Mouse (Mus musculus): ENCODE measurements at regions not wholly inside any gene's neighbourhood (a gene's known extent, or its start where the extent isn't known, plus 50 kb on each side); places are given as distances from the start of the nearest gene placed in this dataset.

DNA sequence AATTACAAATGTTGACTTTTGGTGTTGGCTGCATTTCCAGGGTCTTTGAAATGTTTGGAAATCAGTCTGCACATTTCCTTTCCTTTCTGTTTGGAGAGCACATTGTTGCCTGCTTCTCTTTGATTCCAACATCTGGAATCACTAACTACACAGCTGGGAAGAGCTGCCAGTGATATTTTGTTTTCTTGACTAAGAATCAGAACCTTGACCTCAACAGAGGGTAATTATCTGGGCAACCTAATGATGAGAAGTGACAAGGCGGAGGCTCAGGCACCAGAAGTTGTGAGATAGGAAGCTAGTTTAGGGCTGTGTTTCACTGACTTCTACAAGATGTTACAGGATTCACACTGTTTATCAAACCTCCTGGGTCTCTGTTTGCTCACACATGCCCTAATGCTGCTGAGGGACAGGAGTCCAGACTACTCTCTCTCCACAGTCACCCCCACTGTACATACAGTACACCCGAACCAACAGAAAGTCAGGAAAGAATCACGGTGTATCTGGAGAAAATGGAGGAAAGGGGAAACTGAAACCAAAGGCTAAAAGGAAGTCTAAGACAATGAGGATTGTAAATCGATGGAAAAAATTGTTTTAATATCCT is 359.8 kb downstream of the Rnd3 start:
- no peak for DNase-seq (ENCODE audit: low spot score in 2 of 2)

DNA sequence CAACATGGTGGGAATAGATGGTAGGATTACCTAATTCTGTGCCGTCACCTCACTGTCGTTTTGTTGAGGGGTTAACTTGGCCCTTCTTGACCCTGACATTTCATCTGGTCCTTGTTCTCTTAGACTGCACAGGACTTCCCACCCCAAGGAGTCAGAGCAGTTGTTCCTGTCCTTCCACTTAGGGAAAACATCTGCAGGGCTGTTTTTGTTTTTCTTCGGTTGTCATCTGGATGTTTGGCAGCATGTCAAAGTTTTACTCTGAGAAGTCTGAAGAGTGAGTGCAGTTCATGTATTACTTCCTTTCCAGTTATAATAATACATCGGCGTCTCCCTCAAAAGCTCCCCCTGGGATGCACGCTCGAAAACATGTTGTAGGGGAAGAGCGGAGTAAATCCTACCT is 376.8 kb downstream of the Rnd3 start:
- no peak for DNase-seq (ENCODE audit: low spot score in 2 of 2)

DNA sequence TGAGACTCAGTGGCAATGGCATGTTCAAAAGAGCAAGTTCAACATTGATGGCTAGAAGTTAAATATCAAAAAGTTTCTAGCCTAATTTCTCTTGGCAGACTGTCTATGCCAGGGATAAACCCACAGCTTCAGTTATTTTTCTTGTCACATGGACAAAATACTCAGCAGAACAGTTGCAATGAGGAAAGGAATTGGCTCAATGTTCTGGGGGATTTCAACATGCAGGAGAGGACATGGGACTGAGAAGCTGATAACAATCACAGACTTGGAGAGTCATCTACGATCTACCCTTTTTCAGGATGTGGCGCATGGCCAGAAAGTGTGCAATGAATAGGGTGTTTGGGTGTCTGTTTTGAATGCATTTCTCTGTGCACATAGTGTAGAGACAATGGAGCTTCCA is 389.9 kb downstream of the Rnd3 start:
- DNase-seq (ENCODE audit: low spot score in 2 of 2): no peak

DNA sequence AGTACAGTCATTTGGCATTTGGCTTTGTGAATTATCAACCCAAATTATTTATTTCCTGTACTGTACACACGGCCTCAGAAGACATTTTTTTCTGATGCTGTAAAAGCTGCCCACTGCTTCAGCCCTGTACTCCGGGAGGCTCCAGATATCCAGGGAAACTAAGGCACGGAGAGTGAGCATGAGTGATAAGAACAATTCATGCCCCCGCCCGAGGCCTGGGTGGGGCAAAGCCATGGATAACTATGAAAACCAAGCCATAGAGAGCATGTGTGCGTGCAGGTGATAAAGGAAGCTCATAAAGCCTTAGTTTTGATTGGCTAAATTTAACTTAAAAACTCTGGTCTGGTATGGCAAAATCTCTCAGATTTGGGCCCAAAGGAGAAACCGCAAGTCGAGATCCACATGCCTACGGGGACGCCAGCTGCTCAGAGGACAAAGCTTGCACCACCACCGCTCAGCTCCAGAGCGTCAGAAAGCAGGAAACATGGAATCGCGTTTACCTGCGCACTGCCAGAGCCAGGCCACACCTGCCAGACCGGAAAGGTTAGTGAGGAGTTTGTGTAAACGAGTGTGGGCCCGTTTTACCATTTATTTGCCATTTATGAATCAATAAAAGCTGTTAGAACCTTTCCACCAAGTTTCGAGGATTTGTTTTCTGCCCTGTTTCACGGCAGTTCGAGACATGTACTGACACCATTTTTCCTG is 390.9 kb downstream of the Rnd3 start:
- DNase-seq (ENCODE audit: low spot score in 2 of 2): no peak

DNA sequence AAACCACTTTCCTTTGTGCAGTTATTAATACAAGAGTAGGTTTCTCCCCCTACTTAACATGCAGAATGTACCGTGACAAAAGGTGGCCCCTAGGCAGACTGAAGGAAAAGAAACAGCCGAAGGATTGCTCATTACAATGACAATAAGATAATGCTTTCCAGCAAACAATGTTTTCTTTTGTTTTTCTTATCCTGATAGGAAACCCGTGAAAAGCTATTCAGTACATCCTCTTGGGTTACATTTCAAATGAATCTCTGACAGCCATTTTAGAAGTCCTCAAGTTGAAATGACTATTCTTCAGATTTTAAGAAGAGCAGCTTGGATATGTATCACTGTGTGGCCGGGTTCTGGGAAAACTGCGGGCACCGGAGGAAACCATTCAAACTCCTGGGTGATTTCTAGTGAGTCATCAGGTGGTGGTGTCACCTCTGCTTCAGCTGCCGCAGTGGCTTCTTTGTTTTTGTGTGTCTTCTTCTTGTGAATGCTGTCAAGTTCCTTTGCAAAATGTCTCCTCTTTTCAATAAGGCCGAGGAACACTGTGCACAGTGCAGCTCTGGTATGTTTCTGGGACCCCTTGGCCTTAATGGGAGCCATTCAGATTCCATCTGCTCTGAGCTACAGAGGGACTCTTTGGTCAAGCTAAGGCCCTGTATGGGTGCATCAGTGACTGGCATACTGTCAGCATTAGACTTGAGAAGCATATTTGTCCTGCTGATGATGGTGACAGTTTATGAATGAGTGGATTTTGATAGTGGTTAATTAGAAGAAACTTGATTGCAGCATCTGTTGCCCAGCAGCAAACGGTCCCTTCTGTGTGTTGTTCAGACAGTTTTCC is 393.1 kb downstream of the Rnd3 start:
- no peak for DNase-seq (ENCODE audit: low spot score in 2 of 2)

DNA sequence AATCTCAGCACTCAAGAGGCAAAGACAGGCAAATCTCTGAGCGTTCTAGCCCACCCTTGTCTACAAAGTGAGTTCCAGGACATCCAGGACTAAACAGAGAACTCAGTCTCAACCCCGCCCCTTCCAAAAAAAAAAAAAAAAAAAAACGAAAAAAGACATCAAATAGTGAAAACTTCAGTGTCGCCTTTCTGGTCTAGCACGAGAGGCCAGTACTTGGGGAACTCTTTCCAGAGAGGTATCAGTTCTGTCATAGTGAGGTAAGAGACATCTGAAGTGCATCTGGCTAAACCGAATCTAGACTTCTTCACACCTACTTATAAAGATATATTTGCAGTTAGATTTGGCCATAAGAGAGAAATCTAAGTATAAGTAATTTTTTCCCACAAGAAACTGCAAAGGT is 393.8 kb downstream of the Rnd3 start:
- no peak for DNase-seq (ENCODE audit: low spot score in 2 of 2)

DNA sequence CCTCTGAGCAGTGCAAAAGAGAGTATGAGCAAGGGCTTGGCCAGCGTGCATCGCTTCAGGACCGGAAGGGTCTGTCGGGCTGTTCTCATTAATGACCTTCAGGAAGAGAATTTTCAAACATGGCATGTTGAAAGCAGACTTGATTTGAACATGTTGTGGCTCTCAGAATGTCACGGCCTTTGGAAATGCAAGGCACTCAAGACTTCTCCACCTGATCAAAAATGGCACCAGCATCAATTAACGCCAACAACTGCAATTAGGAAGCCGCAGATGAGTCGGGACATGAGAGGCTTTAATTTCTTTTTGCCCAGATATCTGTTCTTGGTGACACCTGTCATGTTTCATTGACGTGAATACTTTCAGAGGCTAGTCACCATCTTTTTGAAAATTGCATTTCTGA is 396.5 kb downstream of the Rnd3 start:
- DNase-seq (ENCODE audit: low spot score in 2 of 2): no peak

DNA sequence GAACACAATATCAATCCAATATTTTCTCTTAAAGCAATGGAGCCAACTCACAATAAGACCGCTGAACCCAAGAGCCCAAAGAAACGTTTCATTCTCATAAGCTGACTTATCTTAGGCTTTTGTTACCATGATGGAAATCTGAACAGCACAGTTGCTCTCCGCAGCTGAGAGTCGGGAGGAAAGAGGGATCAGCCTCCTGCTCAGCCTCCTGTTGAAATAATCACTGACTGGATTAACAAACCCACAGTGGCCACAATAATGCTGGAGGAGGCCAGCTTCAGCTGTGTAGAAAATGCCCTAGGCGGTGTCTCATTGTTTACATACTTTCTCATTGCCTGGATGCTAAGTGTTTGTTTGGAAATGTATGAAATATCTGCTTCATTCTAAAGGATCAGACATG is 398.1 kb downstream of the Rnd3 start:
- DNase-seq (ENCODE audit: low spot score in 2 of 2): no peak

DNA sequence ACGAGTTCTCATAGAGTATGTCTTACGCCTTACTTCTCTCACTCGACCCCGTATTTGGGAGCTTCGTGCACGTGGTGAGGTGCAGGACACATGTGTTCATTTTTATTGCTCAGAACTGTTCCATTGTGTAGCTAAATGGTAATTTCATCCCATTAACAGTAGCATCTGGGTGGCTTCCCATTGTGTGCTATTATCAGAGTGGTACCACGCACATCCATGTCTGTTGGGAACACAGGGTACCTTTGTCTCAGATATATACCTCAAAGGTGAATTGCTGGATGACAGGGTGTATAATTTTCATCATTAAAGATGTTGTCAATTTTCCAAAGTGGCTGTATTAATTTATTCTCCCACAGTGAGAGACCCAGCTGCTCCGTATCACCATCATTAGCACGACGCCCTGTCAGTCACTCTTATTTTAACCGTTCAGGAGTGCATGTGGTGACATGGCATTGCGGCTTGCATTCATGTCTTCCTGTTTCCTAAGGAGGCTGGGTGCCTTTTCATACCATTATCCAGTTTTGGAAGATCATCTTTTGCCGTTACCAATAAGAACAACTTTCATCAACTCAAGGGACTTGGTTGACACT is 404.2 kb downstream of the Rnd3 start:
- DNase-seq (ENCODE audit: low spot score in 2 of 2): no peak

DNA sequence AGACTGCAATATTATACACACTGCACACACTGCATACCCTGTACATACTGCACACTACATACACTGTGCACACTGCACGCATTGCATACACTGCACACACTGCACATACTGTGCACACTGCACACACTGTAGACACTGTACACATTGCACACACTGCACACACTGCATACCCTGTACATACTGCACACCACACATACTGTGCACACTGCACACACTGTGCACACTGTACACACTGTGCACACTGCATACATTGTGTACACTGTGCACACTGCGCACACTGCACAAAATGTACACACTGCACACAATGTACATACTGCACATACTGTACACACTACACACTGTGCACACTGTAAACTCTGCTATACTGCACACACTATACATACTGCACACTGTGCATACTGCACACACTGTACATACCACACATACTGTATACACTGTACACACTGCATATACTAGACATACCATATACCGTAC is 405.1 kb downstream of the Rnd3 start:
- no peak for DNase-seq (ENCODE audit: low spot score in 2 of 2)

DNA sequence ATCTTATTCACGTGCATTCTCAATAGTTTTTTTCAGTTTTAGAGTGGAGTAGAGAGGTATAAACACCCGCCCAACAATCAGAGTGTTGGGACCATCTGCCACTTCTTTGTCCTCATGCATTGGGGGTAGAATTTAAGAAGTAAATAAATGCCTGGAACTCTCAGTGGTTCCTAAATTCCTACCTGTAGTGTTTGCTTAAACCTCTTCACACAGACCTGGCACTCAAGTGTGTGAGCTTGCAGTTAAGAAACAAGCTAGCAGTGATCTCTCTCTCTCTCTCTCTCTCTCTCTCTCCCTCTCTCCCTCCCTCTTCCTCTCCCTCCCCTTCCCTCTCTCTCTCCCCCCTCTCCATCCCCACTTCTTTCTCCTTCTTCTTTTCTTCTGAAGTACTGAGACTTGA is 406.5 kb downstream of the Rnd3 start:
- no peak for DNase-seq (ENCODE audit: low spot score in 2 of 2)

DNA sequence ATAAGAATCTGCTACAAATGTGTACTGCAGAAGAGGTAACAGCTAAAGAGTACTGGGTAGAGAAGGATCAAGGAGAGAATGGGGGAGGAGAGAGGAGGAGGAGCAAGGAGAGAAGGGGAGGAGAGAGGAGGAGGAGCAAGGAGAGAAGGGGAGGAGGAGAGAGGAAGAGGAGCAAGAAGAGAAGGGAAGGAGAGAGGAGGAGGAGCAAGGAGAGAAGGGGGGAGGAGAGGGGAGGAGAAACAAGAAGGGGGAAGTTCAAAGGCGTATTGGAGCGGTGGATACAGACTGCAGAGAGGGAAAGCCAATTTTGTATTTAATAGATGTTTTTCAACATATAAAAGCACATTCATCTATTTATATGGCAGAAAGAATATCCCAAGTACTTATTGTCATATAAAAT is 407.6 kb downstream of the Rnd3 start:
- DNase-seq (ENCODE audit: low spot score in 2 of 2): no peak

DNA sequence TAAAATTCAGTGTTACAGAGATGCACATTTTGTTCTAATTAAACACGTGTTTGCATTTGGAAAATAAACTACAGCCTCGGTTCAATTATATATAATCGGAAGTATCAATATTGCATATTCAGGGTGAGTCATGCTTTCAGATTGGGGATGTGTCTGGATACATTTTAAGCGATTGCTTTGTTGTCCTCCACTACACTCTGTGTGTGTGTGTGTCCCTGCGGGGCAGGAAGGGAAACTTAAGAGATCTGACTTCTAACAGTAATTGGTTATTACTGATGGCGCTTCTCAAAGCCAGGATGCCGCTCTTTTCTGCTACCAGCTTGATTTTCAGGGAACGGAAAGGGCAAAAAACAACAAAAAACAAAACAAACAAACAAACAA is 409.3 kb downstream of the Rnd3 start:
- DNase-seq (ENCODE audit: low spot score in 2 of 2): no peak

DNA sequence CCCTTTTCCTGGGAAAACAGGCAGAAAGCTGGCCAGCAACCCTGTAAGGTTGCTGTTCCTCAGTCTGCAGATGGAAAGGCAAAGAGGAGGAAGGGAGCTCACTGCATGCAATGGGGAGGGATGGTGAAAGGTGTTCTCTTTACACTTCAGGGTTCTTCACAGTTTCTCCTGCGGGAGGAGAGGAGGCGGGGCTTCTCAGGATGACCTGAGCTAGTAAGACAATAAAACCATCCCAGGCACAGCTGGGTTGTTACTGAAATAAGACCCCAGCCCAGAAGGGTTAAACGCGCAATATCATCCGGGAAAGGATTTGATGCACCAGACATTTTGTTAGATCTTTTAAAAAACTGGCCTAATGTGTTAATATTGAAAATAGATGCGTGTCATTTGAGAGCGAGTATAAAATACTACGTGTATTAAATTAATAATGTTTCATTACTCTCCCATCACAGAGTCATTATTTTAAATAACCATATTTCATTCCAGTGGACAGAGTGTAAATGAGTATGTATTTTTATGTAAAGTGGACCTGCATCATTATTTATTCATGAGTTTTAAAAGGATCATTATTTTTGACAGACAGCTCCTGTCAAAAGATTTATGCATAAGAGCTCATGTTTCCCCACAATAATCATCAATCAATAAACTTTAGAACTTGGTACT is 409.8 kb downstream of the Rnd3 start:
- no peak for DNase-seq (ENCODE audit: low spot score in 2 of 2)

DNA sequence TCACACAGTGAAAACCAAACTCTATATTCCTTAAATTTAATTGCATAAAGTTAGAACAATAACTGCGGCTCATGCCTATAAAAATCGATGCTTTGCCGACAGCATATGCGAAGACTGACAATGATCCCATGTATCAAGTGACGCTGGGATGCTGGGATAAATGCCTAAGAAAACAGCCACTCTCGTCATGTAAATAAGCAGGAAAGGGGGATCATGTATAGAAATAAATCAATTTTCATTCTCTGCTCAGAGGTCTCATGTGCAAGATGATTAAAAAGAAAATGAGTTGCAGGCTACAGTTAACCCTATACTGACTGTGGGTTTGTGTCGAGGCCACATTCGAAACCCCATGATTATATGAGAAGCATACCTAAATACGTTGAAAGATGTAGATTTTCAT is 411.2 kb downstream of the Rnd3 start:
- DNase-seq (ENCODE audit: low spot score in 2 of 2): no peak

DNA sequence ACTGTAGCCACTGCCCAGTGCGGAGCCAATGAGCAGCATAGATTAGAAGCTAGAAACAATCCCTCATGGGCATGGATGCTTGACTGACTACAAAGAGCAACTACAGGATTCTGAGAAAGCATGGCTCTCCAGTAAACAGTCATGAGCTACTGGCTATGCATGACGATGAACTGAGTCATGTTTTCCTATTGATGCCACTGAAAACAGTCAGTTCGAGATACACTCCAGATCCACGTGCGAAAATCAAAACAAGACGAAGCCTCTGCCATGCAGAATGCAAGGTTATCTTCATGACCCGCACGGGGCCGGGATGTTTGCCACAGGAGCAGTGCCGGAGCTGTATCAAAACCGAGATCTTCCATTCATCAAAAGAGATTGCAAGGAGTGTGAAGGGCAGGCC is 413.9 kb downstream of the Rnd3 start:
- DNase-seq (ENCODE audit: low spot score in 2 of 2): no peak

DNA sequence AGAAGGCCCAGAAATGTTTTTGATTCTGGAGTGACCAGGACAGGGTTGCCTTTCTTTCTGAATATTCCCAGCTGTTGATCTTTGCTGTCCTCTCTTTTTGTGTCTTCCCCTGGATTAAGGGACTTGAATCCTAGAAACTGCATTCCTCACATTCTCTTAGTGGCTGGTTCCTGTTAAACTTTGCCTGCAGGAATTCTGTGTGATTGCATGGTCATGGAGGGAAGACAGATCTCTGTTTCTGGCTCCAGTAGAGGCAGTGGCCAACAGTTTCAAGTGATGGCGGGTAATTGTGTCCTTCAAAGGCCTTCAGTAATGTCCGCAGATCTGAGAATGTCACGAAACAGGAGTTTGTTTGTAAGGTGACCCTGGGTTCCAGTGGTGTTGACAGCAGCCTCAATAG is 410.1 kb upstream of the Mmadhc start:
- DNase-seq (ENCODE audit: low spot score in 2 of 2): no peak

DNA sequence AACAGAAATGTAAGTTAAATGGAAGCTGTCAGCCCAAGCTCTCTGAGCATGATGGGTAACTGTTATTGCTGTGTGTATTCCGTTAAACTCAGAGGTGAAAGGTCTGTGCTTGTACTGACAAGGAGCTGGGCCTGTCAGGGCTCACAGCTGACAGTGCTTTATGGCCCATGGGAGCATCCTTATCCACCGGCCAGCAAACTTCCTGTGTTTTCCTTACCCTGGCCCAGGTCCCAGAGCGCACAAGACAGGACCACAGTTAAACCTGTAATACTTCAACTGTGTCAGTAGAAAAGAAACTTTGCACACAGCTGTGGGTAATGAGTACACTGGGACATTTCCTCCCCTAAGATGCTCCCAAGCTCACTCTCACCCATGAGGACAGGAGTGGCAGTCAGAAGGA is 407.7 kb upstream of the Mmadhc start:
- no peak for DNase-seq (ENCODE audit: low spot score in 2 of 2)

DNA sequence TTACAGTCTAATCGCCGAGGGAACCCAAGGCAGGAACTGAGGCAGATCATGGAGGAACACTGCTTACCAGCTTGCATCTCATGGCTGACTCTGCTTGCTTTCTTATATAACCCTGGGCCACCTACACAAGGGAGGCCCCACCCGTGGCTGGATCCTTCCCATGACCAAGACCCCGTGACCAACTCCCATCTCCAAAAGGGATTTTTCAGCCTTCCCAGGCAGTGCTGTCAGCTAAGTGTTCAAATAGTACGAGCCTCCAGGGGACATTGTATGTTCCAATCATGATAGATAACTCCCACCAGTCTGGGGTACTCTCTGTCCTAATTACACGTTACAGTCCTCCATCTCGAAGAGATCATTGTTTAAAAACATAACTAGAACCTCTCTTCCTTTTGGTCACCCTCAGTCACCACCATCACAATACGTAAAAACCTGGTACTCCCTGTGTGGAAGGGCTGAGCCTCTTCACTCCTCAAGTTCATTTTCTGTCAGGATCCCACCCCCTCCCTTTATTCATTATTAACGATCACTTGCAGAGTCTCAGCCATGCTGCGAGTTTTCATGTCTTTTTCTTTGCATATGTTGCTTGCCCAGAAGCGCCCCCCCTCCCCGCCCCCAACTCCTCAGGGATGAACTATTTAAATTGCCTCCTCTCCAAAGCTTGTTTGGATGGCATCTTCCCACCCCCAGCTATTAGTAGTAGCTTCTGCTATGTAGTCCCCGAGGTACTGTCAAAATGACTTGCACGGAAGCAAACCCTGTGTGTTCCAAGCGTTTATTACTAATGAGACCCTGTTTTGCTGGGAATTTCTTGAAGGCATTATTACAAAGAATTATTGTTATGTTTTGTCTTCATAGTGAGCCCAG is 406.2 kb upstream of the Mmadhc start:
- no peak for DNase-seq (ENCODE audit: low spot score in 2 of 2)

DNA sequence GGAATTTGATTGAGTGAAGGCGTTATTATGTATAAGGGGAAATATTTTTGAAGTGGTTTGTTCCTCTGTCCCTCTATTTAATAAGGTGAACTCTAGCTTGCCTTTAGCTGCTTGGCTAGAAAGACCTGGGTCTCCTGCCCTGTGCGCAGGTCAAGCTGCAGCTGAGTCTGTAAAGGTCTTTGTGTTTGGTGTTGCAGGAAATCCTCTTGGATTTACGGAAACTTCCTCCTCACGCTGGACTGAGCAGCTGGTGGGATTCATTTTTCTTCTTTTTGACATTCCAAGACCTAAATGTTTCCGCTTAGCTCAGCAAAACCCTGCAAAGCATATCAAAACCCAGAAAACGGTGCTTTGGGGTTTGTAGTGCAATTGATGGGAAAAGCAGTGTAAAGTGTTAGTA is 402.2 kb upstream of the Mmadhc start:
- DNase-seq (ENCODE audit: low spot score in 2 of 2): no peak

DNA sequence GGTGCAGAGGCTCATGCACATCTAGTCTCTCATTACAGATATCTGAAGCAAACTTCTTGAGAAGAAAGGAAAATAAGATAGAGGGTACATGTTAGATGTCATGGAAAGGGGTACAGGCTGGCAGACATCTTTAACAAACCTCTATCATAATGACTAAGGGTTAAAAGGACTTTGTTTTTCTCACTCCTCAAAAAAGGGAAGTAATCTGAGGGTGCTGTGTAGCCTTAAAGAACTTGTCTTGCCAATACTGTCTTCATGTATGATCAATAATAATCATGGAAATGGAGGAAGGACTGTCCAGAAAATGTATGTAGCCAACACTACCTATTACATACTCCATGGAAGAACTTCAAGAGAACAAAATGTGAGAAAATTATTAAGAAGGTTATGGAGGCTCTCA is 400.0 kb upstream of the Mmadhc start:
- DNase-seq (ENCODE audit: low spot score in 2 of 2): no peak

Measured in right cerebral cortex, postnatal 36 days (tissue).